Mouse (Mus musculus) neural tube, embryonic 14.5 days (tissue): ENCODE data around the gene Slc35f6. TPM values are rescaled to one million over a fixed set of nuclear protein-coding genes. Genes with fewer than 3 reads are reported as not detected.

Experiments
- ATAC-seq: fragments of 200-750 bp; cut with Nextera tagmentation; 2 replicates; pipeline ENCODE4 v1.8.0; 2017; ENCODE audit warnings: low read depth, mild to moderate bottlenecking, moderate TSS enrichment, moderate library complexity
- H3K27ac ChIP-seq: fragments of 300-500 bp; sonication (generic); 2 replicates; pipeline ENCODE4 v1.5.1; 2014; ENCODE audit warnings: low read depth, mild to moderate bottlenecking, control low read depth, low read length, moderate library complexity, mixed read lengths
- H3K27me3 ChIP-seq: fragments of 300-500 bp; sonication (generic); 2 replicates; pipeline ENCODE4 v1.6.1; 2014; ENCODE audit warnings: low read length; ENCODE audit not compliant: control insufficient read depth, insufficient read depth
- H3K36me3 ChIP-seq: fragments of 300-500 bp; sonication (generic); 2 replicates; pipeline ENCODE4 v1.6.1; 2014; ENCODE audit warnings: low read length, mixed read lengths; ENCODE audit not compliant: control insufficient read depth, insufficient read depth
- H3K4me1 ChIP-seq: fragments of 300-500 bp; sonication (generic); 2 replicates; pipeline ENCODE4 v1.6.1; 2014; ENCODE audit warnings: low read length; ENCODE audit not compliant: control insufficient read depth, insufficient read depth
- H3K4me2 ChIP-seq: fragments of 300-500 bp; sonication (generic); 2 replicates; pipeline ENCODE4 v1.6.1; 2014; ENCODE audit warnings: mild to moderate bottlenecking, low read depth, low read length, control low read depth
- H3K4me3 ChIP-seq: fragments of 300-500 bp; sonication (generic); 2 replicates; pipeline ENCODE4 v1.5.1; 2014; ENCODE audit warnings: low read depth, low read length, control low read depth, mixed read lengths
- H3K9ac ChIP-seq: fragments of 300-500 bp; sonication (generic); replicated peaks from 2 replicates; pipeline ENCODE4 v1.6.1; 2014; ENCODE audit warnings: low read depth, mild to moderate bottlenecking, control low read depth, low read length, mixed read lengths
- H3K9me3 ChIP-seq: fragments of 300-500 bp; sonication (generic); 2 replicates; pipeline ENCODE4 v1.6.1; 2016; ENCODE audit warnings: low read length; ENCODE audit not compliant: control insufficient read depth
- WGBS: fragments of 180-500 bp; shearing (Covaris S2); extraction: QIAGEN DNeasy Blood & Tissue Kit; methylation state at CpG from one replicate; pipeline ENCODE4 v1.1.7; 2014; 5-methylcytosine and 5-hydroxymethylcytosine counted together
- polyA plus RNA-seq: library from polyadenylated mRNA; unstranded; fragments of >200 nt; fragmentation: Nextera tagmentation; extraction: Ambion mirVana; gene quantifications from 2 replicates; pipeline ENCODE4 v1.2.1, GENCODE M21; 2014

The Slc35f6 gene
- 33.1 and 37.1 TPM in 2 replicates for polyA plus RNA-seq

DNA sequence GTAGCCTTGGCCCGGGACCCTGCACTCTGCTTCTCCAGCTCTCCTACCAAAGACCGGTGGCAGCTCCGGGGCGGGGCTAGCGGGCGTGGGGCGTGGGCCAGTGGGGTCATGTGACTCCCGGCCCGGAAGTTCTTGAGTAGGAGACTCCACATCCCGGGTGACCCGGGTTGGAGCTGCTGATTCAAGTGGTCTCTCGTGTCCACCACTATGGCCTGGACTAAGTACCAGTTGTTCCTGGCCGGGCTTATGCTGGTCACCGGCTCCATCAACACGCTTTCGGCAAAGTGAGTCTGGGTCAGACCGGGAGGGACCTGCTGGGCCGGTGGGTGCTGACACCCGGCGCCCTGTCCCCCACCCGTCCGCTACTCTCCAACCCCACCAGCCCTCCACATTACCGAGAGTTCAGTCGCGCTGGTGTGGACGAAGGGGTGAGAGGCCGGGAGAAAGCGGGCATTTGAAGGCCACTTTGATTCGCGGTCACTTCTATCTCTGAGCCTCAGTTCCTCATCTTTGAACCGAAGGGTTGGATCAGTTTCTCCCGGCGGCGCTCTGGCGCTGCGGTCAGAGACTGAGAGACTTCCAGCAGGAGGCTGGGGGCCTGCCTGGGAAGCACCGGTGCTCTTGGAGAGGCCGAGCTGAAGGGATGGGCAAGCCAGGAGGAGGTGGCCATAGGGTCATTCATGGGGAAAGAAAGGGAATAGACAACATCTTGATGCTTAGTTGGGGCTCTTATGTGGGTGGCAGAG lies at the start of gene Slc35f6:
Gene Slc35f6, plus strand, starts transcription at position 119 of the 746 bp plus-strand sequence.
- Histone ChIP-seq H3K27ac (peak within 1 kb of the TSS; percentile 8; the same call in 1 of the 2 replicates), H3K27me3 (no peaks in the 10 kb centered on the region), H3K9ac (peak within 1 kb of the TSS; percentile 59), H3K9me3 (no peaks in the 10 kb centered on the region), H3K4me1 (peaks cover 20% of the 10 kb centered on the region), H3K4me3 (peak within 1 kb of the TSS; percentile 65), H3K36me3 (no peaks in the 10 kb centered on the region), H3K4me2 (peak within 1 kb of the TSS; percentile 71)
- ATAC-seq, result peak; percentile 96
- under 1% methylated on average over 38 of the region's 38 CpGs for WGBS

GRCm38 (mm10) chr5:30601397-30601796 lies 46.3 kb upstream of the Slc35f6 start:
- Histone ChIP-seq H3K27ac (no peak overlapping the region), H3K36me3 (no peaks in the 10 kb centered on the region), H3K27me3 (no peaks in the 10 kb centered on the region), H3K4me1 (no peaks in the 10 kb centered on the region), H3K4me3 (no peak overlapping the region), H3K4me2 (no peak overlapping the region), H3K9me3 (no peaks in the 10 kb centered on the region), H3K9ac (no peak overlapping the region)
- no peak for ATAC-seq
- WGBS, result 41% methylated on average over 4 of the region's 4 CpGs

- H3K4me1 ChIP-seq, result no peaks in the 10 kb centered on the region
- no peak overlapping the region for H3K9ac ChIP-seq
- ATAC-seq, result no peak
- WGBS, result 36% methylated on average over 3 of the region's 3 CpGs
- no peak overlapping the region for H3K4me2 ChIP-seq
- no peak overlapping the region for H3K27ac ChIP-seq
- no peaks in the 10 kb centered on the region for H3K36me3 ChIP-seq
- no peaks in the 10 kb centered on the region for H3K27me3 ChIP-seq
- no peaks in the 10 kb centered on the region for H3K9me3 ChIP-seq
- no peak overlapping the region for H3K4me3 ChIP-seq
Observed at GRCm38 (mm10) chr5:30603255-30603654, 44.5 kb upstream of the Slc35f6 start.

GRCm38 (mm10) chr5:30603926-30604325 lies 43.8 kb upstream of the Slc35f6 start:
- WGBS, result 54% methylated on average over 4 of the region's 4 CpGs
- ATAC-seq, result no peak

DNA sequence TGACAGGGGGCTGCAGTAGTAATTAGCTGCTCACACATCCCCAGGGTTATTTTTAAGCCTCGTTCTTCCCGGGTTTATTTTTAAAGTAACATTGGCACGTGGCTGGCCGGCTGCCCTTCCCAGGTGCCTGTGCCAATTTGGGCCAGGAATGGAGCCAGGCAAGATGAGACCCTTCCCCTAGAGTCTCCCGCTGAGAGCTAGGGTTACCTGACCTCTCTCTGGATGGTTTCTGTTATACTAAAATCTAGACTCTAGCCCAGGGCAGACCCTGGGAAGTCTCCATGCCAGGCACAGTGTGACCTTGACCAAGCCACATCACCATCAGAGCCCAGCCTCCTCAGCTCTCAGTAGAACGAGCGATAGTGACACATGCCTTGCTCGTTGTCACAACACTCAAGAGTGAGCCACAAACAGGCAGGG lies 43.0 kb upstream of the Slc35f6 start:
- no peak overlapping the region for H3K4me2 ChIP-seq
- no peak overlapping the region for H3K27ac ChIP-seq
- H3K4me3 ChIP-seq, result no peak overlapping the region
- no peak for ATAC-seq
- H3K4me1 ChIP-seq, result no peaks in the 10 kb centered on the region
- no peaks in the 10 kb centered on the region for H3K36me3 ChIP-seq
- H3K9ac ChIP-seq, result no peak overlapping the region
- H3K27me3 ChIP-seq, result no peaks in the 10 kb centered on the region
- H3K9me3 ChIP-seq, result no peaks in the 10 kb centered on the region
- WGBS, result 78% methylated on average over 8 of the region's 8 CpGs

More at GRCm38 (mm10) chr5:30603926-30604325, 43.8 kb upstream of the Slc35f6 start:
- no peak overlapping the region for H3K27ac ChIP-seq
- no peaks in the 10 kb centered on the region for H3K9me3 ChIP-seq
- no peaks in the 10 kb centered on the region for H3K27me3 ChIP-seq
- H3K9ac ChIP-seq, result no peak overlapping the region
- no peaks in the 10 kb centered on the region for H3K36me3 ChIP-seq
- H3K4me2 ChIP-seq, result no peak overlapping the region
- H3K4me3 ChIP-seq, result no peak overlapping the region
- H3K4me1 ChIP-seq, result no peaks in the 10 kb centered on the region

DNA sequence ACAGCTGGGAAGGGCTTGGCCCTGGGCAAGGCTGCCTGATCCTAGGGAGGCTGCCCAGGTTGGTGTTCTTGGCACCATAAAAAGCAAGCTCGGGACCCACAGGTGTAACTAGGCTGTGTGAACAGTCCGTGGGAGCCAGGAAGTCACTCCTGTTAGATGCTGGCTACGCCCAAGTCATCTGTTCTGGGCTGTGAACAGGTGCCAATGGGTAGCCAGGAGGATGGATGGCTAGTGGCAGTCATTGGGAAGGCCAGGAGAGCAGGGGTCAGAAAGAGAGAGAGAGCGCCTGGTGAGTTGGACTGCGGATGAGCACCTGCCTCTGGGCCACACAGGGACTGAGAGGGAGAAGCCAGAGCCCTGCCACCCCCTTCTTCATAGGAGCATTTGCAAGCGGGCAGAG lies 42.1 kb upstream of the Slc35f6 start:
- Histone ChIP-seq H3K27ac (no peak overlapping the region), H3K4me1 (no peaks in the 10 kb centered on the region), H3K27me3 (no peaks in the 10 kb centered on the region), H3K9ac (no peak overlapping the region), H3K4me3 (no peak overlapping the region), H3K9me3 (no peaks in the 10 kb centered on the region), H3K36me3 (no peaks in the 10 kb centered on the region), H3K4me2 (no peak overlapping the region)
- 88% methylated on average over 6 of the region's 6 CpGs for WGBS
- no peak for ATAC-seq

- Histone ChIP-seq H3K4me2 (no peak overlapping the region), H3K4me3 (no peak overlapping the region), H3K27me3 (no peaks in the 10 kb centered on the region), H3K27ac (no peak overlapping the region; the same call in 1 of the 2 replicates), H3K9ac (0 out of 2 replicates have a peak overlapping the region, but pooled peaks have one; percentile 3), H3K4me1 (no peaks in the 10 kb centered on the region), H3K36me3 (no peaks in the 10 kb centered on the region), H3K9me3 (no peaks in the 10 kb centered on the region)
- WGBS, result 48% methylated on average over 16 of the region's 16 CpGs
- peak; percentile 52; the same call in 1 of the 2 replicates for ATAC-seq
Observed at GRCm38 (mm10) chr5:30606424-30607073, 41.2 kb upstream of the Slc35f6 start.

DNA sequence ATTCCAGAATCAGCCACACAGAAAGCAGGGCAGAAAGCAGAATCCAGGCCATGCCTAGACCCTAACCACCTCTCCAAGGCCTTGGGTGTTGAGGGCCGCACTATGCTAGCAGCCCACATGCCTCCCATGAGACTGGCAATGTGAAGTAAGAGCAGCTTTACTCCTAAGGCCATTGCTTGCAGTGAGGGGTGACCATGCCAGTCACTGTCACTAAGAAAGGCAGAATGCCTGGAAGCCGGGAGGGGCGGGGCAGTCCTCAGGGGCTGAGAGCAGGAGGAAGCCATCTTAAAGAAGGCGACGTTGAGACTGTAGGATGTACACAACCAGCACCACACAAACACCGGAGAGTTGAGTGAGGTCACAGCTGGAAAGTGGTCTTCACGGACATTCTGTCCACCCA lies 38.6 kb upstream of the Slc35f6 start:
- Histone ChIP-seq H3K9ac (no peak overlapping the region), H3K9me3 (no peaks in the 10 kb centered on the region), H3K4me3 (no peak overlapping the region), H3K27ac (no peak overlapping the region), H3K27me3 (no peaks in the 10 kb centered on the region), H3K36me3 (no peaks in the 10 kb centered on the region), H3K4me1 (no peaks in the 10 kb centered on the region), H3K4me2 (no peak overlapping the region)
- 91% methylated on average over 7 of the region's 7 CpGs for WGBS
- no peak for ATAC-seq
